8 mouse cellular contexts compared by ENCODE assay signal in the genomic region with DNA sequence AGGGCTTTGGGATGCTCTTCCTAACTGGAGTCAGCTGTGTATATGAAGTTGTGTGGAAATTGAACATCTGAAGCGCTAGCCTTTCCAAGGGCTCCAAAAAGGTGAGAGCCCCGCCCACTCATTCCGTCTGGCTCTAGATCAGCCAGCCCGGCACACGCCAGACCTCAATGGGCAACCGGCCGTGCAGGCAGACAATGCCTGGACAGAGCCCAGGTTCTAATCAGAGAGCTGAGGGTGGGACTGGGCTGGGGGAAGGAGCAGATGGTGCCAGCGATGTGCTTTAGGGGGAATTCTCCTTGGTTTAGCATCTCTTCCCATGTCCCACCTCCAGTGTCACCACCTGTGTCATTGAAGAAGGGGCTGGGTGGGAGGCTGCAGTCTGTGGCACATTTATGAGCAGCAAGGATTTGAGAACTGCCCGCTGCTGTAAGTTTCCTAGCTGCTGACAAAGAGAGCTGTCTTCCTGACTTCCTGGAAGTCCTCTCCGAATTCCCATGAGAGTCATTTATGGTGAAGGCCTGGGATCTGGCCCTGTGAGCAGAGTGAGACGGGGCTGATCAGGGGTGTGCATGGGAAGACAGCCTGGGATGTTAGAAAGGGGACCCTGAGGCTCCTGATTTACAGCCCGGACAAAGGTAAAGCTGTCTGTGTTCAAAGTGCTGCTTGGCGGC. TPM values are rescaled to one million over a fixed set of nuclear protein-coding genes. Genes with fewer than 3 reads are reported as not detected.
DNase-seq lines count a peak whose midpoint lies in the region; ATAC-seq and TF ChIP-seq lines count a peak whose summit lies in the region.

No protein-coding gene starts in this region.

- intact Hi-C loops in heart, adult 2 months (cut with DNase I) = no loop called here

- no peak for TF ChIP-seq EP300 in heart, adult 2 months (IDR thresholded peaks at IDR 0.05; ENCODE audit: insufficient read depth, low read depth, low read length)

- H3K27me3 ChIP-seq in heart, adult 2 months (ENCODE audit: control insufficient read depth, insufficient read depth, low read length) = peaks cover 4% of the 10 kb centered on the region
- H3K27me3 ChIP-seq in heart, embryonic 14.5 days (ENCODE audit: control insufficient read depth, insufficient read depth, low read length) = peaks cover 3% of the 10 kb centered on the region; the same call in 1 of the 2 replicates
- no peaks in the 10 kb centered on the region for H3K27me3 ChIP-seq in neural tube, embryonic 15.5 days (replicated peaks)

- H3K4me2 ChIP-seq in heart, embryonic 14.5 days (ENCODE audit: low read length) = peak overlapping the region; percentile 100
- peak overlapping the region; percentile 72 for H3K4me2 ChIP-seq in neural tube, embryonic 15.5 days

- H3K4me1 ChIP-seq in heart, adult 2 months (ENCODE audit: control insufficient read depth, insufficient read depth, low read length) = peaks cover 16% of the 10 kb centered on the region
- H3K4me1 ChIP-seq in heart, embryonic 14.5 days (ENCODE audit: control insufficient read depth in 2 of 2, insufficient read depth in 2 of 2, low read length in 2 of 2) = peaks cover 66 to 79% of the 10 kb centered on the region in 2 experiments
- peaks cover 88% of the 10 kb centered on the region for H3K4me1 ChIP-seq in neural tube, embryonic 15.5 days

- H3K27ac ChIP-seq in heart, adult 2 months = no peak overlapping the region; the same call in 1 of the 2 replicates
- H3K27ac ChIP-seq in heart, embryonic 14.5 days (replicated peaks in 1 of 2; ENCODE audit: control insufficient read depth in 1 of 2, insufficient read depth in 1 of 2, low read depth in 2 of 2, low read length in 2 of 2) = 0 out of 4 replicates have a peak overlapping the region, but pooled peaks of 1 of the 2 experiments have one; percentile 9
- peak overlapping the region; percentile 95 for H3K27ac ChIP-seq in neural tube, embryonic 15.5 days (replicated peaks)

- H3K9ac ChIP-seq in heart, adult 2 months (ENCODE audit: low read depth, low read length) = no peak overlapping the region
- H3K9ac ChIP-seq in heart, embryonic 14.5 days (ENCODE audit: low read length) = no peak overlapping the region
- H3K9ac ChIP-seq in neural tube, embryonic 15.5 days (replicated peaks) = peak overlapping the region; percentile 97

- no peaks in the 10 kb centered on the region for H3K36me3 ChIP-seq in heart, adult 2 months (ENCODE audit: control insufficient read depth, insufficient read depth, low read length)
- no peaks in the 10 kb centered on the region for H3K36me3 ChIP-seq in heart, embryonic 14.5 days (ENCODE audit: control insufficient read depth, insufficient read depth, low read length)
- no peaks in the 10 kb centered on the region for H3K36me3 ChIP-seq in neural tube, embryonic 15.5 days

- no peak overlapping the region for H3K4me3 ChIP-seq in heart, adult 2 months
- no peak overlapping the region for H3K4me3 ChIP-seq in heart, embryonic 14.5 days (ENCODE audit: control insufficient read depth in 1 of 2, insufficient read depth in 1 of 2, low read depth in 1 of 2, low read length in 2 of 2)
- peak overlapping the region; percentile 94 for H3K4me3 ChIP-seq in neural tube, embryonic 15.5 days (replicated peaks)

- WGBS in heart, adult 2 months = 39% methylated on average over 13 of the region's 13 CpGs
- 49% methylated on average over 13 of the region's 13 CpGs for WGBS in heart, embryonic 14.5 days
- WGBS in neural tube, embryonic 15.5 days = 19% methylated on average over 13 of the region's 13 CpGs

- no peaks in the 10 kb centered on the region for H3K9me3 ChIP-seq in heart, embryonic 14.5 days (ENCODE audit: control insufficient read depth, low read length)
- no peaks in the 10 kb centered on the region for H3K9me3 ChIP-seq in neural tube, embryonic 15.5 days (replicated peaks)

- H3K79me2 ChIP-seq in heart, adult 2 months (replicated peaks; ENCODE audit: control insufficient read depth, insufficient read depth, low read length) = no peaks in the 10 kb centered on the region

- DNase-seq in heart, adult 2 months = peak; percentile 39 to 43
- no peak for DNase-seq in heart, adult 8-10 months (ENCODE audit: low spot score)
- DNase-seq in brain, adult 2 months (ENCODE audit: low read depth, low spot score) = peak; percentile 77
- peak; percentile 40 to 55 for DNase-seq in kidney, postnatal 4 days
- DNase-seq in adrenal gland, postnatal 10 days = no peak

- TF ChIP-seq CTCF in heart, adult 2 months (IDR thresholded peaks at IDR 0.05) = no peak

- ATAC-seq in heart, embryonic 14.5 days (ENCODE audit: insufficient number of reproducible peaks, insufficient read depth, low FRiP score, low read depth) = no peak
- ATAC-seq in neural tube, embryonic 15.5 days (ENCODE audit: low FRiP score) = no peak
- no peak for ATAC-seq in monocyte, adult 5-6 weeks (replicated peaks; ENCODE audit: insufficient number of reproducible peaks, low FRiP score, low TSS enrichment, poor library complexity, severe bottlenecking)

- TF ChIP-seq POLR2A in heart, adult 2 months (IDR thresholded peaks at IDR 0.05; ENCODE audit: insufficient read depth, low read depth, low read length) = no peak

RNA-seq across cellular contexts. Expression of gene Kif21b, which starts 2.5 kb away (rescaled TPM):
- total RNA-seq in heart, adult 2 months (2021) = under 1 TPM; 0.78 to 0.98 TPM
- polyA plus RNA-seq in heart, adult 2 months (2012; rRNA removed) = 1.7 and 2.7 TPM in 2 replicates
- total RNA-seq in heart, adult 8-10 months (2022) = 1 to 10 TPM in 1 of 4 experiments, under 1 TPM in 3; 0.57 to 1.3 (median 0.67) TPM
- polyA plus RNA-seq in heart, embryonic 14.5 days (2014; fragmentation: Nextera tagmentation; extraction: Ambion mirVana) = 1.0 and 1.1 TPM in 2 replicates
- polyA plus RNA-seq in neural tube, embryonic 15.5 days (2015; fragmentation: Nextera tagmentation; extraction: Ambion mirVana) = 32.3 and 37.1 TPM in 2 replicates
- 1 to 10 TPM; 4.0 to 5.0 TPM for total RNA-seq in adrenal gland, postnatal 10 days (2021)
- 77.9 to 156 TPM (median 101 TPM) in 3 replicates for total RNA-seq in monocyte, adult 5-6 weeks (2017)

Comparison
In these comparisons a context has a peak if more than half of its experiments do, and no peak if none do; other contexts are left out.
1. DNase-seq: peak in heart, adult 2 months (2 of 2), brain, adult 2 months (single experiment) and kidney, postnatal 4 days (2 of 2); none in heart, adult 8-10 months (single experiment) and adrenal gland, postnatal 10 days (single experiment).
2. RNA of gene Kif21b, which starts 2.5 kb away (total RNA-seq): 77.9 to 156 TPM in monocyte, adult 5-6 weeks; 4.0 to 5.0 TPM in adrenal gland, postnatal 10 days, 0.78 to 0.98 TPM in heart, adult 2 months and 0.57 to 1.3 TPM in heart, adult 8-10 months; every median in the first group is over 10 times any median in the second.